Mouse (Mus musculus) ovary, adult 10 weeks (tissue): ENCODE results near the gene Snrpa1. TPM values are rescaled to one million over a fixed set of nuclear protein-coding genes. Genes with fewer than 3 reads are reported as not detected.

Experiments used
- polyA plus RNA-seq: library from polyadenylated mRNA; stranded (reverse); fragments of 350-450 nt; fragmentation: Illumina TruSeq; extraction: RNeasy Lipid Tissue Mini Kit (QIAGEN cat#74804); gene quantifications from one replicate; pipeline ENCODE4 v1.2.3, GENCODE M21; 2014

The Snrpa1 gene
- 58.0 TPM for polyA plus RNA-seq

DNA sequence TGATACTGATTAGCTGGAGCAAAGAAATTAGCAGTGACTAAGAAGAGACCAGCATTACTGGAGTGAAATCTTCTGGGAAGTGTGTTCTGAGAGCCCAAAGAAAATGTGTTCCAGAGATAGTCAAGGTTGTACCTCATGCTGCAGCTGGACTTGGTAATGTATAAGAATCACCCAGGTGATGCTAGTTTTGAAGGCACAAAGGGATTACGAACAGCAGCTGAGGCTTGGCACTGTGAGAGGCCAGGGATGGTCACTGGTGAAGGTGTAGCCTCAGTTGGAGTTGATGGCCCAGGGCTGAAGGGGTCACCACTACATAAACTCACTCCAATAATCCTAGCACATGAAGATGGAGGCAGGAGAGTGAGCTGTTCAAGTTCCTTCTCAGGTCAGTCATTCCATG lies at the start of gene Snrpa1:
Snrpa1 (plus strand) TSS at position 301 of the 400 bp plus-strand sequence.

DNA sequence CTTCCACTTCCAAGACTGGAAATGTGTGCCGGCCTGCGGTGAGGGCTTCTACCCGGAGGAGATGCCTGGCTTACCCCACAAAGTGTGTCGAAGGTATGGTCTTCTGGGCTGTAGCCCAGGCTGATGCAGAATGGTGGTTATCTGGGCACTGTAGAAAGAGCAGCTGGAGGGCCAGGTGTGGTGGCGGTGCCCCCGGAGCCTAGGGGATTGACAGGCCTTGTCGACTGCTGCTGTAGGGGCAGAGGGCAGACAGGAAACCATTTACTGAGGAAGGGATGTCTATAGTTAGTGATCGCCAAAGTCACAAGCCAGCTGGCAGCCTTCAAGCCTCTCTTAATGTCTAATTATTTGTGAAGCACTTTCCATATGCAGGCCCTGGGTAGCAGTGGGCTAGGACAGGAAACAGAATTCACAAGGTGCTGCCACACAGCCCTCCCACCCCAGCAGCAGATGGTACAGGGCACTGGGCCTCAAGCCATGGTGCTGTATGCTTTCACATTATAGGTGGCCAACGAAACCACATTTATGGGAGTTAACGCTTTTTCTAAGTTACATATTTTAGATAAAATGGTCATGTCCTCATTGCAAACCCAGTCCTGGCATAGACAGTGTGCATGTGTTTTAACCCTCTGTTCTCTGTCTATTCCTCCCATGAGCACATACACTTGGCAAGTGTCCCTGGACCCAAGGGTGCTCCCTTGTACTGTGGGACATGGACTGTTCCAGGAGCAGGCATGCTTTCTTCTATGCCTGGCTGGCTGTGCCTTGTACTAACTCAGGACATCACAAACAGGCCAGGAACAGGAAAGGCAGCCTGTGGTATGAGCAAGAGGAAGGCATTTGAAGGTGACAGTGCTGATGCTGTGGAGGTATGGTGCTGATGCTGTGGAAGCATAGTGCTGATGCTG lies 15.0 kb upstream of the Snrpa1 start, which contains the start of gene Gm45213:
Gm45213 (plus strand) TSS at position 51 of the 908 bp plus-strand sequence.

DNA sequence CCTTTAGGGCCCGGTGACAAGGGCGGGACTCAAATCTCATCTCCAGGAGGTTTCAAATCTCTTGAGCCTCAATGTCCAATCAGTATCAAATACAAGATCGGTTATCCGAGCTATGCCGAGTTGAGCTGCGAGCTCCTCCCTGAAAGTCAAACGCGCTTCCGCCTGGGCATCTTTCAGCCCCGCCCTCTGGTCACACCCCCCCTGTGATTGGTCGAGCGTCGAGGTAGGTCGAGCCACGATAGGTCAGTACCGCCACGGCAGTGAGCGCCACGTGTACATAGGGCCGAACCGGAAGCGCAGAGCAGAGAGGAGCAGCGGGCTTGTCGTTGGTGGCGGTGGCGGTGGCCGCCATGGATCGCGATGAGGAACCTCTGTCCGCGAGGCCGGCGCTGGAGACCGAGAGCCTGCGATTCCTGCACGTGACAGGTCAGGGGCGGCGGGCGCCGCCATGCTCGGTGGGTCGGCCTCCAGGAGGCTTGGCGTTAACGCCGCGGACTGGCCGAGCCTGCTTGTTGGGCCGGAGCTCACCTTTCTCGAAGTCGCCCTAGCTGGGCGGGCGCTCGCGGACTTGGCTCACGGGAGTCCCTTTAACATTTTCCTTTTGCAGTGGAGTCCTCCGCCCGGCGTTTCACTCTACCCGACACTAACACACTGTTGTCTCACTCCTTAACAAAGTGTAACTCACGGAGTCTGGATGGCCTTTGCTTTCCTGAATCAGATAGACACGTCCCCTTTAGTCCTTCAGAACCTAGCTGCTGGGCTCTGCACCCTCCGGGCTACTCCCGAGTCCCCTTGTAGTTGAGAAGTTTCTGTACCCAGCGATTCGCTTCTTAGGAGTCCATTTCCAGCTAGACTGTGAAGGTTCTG lies 20.8 kb downstream of the Snrpa1 start, which contains the start of gene Selenos:
Selenos (plus strand) TSS at position 286 of the 867 bp plus-strand sequence.

GRCm38 (mm10) chr7:66108961-66109854 lies 50.4 kb downstream of the Snrpa1 start, which contains the start of gene Chsy1:
Gene Chsy1, plus strand, starts transcription at chr7:66109515.

Other genes with a start within 250 kb of the Snrpa1 start
- gene Pcsk6, start 197.3 kb upstream of the Snrpa1 start, polyA plus RNA-seq: 9.1 TPM
- gene Gm45213, start 15.4 kb upstream of the Snrpa1 start, polyA plus RNA-seq: not detected
- 116 TPM for gene Selenos, start 20.6 kb downstream of the Snrpa1 start, polyA plus RNA-seq
- 58.6 TPM for gene Chsy1, start 50.5 kb downstream of the Snrpa1 start, polyA plus RNA-seq